Mouse (Mus musculus): ENCODE measurements around the gene Coq2.

GRCm38 (mm10) chr5:100624743-100625360, 50.1 kb downstream of the Coq2 start:
- TF ChIP-seq CTCF (IDR thresholded peaks at IDR 0.05; ENCODE audit: low read depth, low read length) (no peak), TAL1 (conservative IDR thresholded peaks at IDR 0.05; ENCODE audit: low read depth, low read length) (no peak), POLR2AphosphoS5 (IDR thresholded peaks at IDR 0.05; ENCODE audit: insufficient replicate concordance, low read depth, low read length) (no peak), GATA1 (IDR thresholded peaks at IDR 0.05; ENCODE audit: borderline replicate concordance, low read length) (no peak), GATA2 (IDR thresholded peaks at IDR 0.05; ENCODE audit: borderline replicate concordance, low read depth, low read length) (no peak)
